Mouse (Mus musculus) monocyte, adult 5-6 weeks (primary cell): ENCODE data around the gene Fam222a. TPM values are rescaled to one million over a fixed set of nuclear protein-coding genes. Genes with fewer than 3 reads are reported as not detected.
A peak's percentile ranks its signal among the peaks of the same experiment; 100 is the strongest.

Source experiments
- ATAC-seq: fragments of 153-309, 156-312 bp; replicated peaks from 2 replicates; pipeline ENCODE4 v1.8.0; 2017; ENCODE audit warnings: mild to moderate bottlenecking; ENCODE audit not compliant: low TSS enrichment, insufficient number of reproducible peaks, severe bottlenecking, poor library complexity, low FRiP score
- total RNA-seq: library from RNA; stranded (forward); fragments of 200-1000, 200-491, 200-594 nt; gene quantifications from 3 replicates; pipeline ENCODE4 v1.2.3, GENCODE M21; 2017

Gene Fam222a
- total RNA-seq, 1 experiment from 2014 or later: not detected

DNA sequence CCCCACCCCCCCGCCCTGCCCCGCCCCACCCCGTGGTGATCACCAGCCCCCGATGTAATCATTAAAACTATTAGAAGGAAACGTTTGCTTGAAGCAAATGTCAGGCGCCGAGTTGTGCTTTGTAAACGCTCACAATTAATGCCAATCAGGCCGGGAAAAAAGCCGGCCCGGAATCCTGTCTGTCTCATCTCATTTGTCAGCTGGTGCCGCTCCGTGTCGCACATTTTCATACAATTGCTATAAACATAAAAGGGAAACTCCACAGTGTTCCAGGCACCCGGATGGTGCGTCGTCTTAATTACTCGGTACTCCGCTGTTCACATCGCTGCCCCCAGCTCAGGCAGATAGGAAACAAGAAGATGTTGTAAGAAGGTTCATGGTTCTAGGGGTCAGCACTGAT, 10.5 kb downstream of the Fam222a start:
- ATAC-seq: no peak

GRCm38 (mm10) chr5:114579714-114580357, 12.0 kb downstream of the Fam222a start:
- ATAC-seq: no peak

DNA sequence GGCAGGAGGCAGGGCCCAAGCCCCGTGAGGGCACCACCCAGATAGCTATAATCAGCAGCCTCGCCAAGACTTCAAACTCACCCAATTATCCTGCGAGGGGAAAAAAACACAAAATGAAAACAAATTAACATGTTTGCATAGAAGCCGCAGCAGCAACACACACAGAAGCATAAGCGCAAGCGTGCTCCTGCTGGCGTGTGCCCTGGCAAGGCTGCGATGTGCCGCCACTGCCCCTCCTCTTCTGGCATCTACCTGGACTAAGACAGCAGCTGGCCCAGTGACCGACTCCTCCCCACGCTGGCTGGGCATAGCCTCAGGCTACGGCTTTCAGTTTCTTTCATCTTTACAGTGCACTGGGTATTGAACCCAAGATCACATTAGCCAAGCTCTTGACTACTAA, 13.7 kb downstream of the Fam222a start:
- no peak for ATAC-seq

- no peak for ATAC-seq
Measured at GRCm38 (mm10) chr5:114583046-114583445, 15.2 kb downstream of the Fam222a start.

DNA sequence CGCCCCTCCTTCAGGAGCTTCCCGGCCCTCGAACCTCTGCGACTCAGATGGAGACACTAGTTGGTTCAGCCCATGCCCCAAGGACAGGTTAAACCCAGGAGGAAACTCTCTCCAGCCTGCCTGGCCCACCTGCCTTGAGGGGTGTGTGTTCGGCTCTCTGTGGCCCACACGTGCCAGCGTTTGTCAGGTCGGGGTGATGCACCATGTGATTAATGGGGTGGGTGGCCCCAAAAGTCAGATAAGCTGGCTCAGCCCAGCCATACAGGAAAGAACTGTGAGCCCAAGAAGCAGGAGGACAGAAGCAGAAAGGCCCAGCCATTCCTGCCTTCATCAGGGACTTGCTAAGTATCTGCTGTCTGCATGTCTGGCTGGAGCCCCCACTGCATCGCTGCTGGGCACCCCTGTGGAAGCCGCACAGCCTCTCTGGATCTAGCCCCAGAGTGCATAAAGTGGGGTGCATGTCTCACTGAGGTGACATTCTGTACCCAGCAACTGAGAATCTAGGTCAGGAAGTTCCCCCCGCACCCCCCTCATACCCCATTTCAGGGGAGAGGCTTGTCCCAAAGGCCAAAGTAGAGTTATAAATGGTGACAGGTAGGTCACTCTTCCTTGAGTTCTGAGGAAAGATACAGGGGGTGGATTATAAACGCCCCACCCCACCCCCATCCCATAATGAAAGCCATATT, 15.8 kb downstream of the Fam222a start:
- ATAC-seq: no peak

- ATAC-seq: no peak
Measured at GRCm38 (mm10) chr5:114584293-114585104, 16.7 kb downstream of the Fam222a start.

DNA sequence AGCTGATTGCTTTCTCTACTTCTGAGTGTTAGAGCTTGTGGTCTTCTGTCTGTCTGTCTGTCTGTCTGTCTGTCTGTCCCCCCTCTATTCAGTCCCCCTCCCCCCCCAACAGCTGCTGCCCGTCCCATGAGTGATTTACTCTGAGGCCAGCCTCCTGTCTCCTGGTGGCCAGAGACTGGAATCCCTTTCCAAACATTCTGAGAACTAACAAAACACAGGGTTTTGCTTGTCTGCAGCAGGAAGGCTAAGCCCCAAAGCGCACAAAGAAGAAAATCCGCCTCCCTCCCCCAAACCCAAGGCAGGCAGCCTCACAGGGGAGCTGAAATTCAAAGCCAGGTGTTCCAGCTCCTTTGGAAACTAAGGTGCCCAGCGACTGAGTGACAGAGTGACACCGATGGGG, 17.9 kb downstream of the Fam222a start:
- ATAC-seq: no peak

DNA sequence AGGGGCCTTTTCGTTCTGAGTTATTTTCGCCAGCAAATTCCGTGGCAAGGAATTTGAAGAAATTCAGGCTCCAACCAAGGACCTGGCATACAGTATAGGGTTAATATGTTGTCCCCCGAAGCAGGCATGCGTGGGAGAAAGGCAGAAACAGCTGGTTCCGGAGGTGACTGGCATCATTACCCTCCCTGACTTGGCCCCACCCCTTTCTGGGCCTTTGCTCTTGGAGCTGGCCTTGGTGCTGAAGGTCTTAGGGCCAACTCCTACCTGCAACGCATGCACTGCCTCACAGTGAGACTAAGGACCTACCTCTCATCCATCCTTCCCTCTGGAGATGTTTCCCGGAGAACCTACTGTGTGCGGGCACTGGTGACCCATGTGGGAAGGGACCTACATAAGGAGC, 20.1 kb downstream of the Fam222a start:
- peak; percentile 33; the same call in 1 of the 2 replicates for ATAC-seq

DNA sequence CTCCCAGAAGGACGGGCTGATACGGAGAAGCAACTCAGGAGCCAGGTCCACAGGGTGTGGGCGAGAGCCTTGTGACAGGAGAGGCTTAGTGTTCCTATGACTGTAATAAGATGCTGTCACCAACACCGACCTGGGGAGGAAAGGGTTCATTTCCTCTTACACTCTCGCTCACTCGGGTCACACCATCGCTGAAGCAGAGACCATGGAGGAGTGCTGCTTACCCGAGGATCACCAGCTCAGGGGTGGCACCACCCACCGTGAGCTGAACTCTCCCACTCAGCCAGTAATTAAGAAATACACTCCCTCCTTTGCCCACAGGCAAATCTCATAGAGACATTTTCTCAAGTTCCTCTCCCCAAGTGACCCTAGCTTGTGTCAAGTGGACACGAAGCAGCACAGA, 20.6 kb downstream of the Fam222a start:
- no peak for ATAC-seq

GRCm38 (mm10) chr5:114589026-114589425, 21.2 kb downstream of the Fam222a start:
- ATAC-seq: no peak

DNA sequence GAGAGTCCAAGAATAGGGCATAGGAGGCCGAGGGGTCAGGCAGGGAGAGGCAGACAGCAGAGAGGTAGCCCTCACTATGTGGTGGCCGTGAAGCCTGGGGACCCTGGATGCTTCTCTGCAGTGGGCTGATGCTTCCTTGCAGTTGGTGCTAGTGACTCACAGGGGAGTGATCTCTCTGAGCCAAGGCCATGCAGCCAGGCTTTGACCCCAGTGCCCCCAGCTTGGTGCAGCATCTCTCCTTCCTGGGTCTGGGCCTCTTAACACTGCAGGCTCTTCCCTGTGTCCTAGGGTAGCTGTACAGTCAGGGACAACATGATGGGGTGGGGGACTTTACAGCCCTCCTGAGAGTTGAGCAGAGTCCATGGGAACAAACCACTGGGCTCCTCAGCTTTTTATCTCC, 21.6 kb downstream of the Fam222a start:
- no peak for ATAC-seq

- no peak for ATAC-seq
Measured at GRCm38 (mm10) chr5:114590043-114590913, 22.5 kb downstream of the Fam222a start.

- ATAC-seq: no peak
Measured at GRCm38 (mm10) chr5:114591151-114591561, 23.3 kb downstream of the Fam222a start.

DNA sequence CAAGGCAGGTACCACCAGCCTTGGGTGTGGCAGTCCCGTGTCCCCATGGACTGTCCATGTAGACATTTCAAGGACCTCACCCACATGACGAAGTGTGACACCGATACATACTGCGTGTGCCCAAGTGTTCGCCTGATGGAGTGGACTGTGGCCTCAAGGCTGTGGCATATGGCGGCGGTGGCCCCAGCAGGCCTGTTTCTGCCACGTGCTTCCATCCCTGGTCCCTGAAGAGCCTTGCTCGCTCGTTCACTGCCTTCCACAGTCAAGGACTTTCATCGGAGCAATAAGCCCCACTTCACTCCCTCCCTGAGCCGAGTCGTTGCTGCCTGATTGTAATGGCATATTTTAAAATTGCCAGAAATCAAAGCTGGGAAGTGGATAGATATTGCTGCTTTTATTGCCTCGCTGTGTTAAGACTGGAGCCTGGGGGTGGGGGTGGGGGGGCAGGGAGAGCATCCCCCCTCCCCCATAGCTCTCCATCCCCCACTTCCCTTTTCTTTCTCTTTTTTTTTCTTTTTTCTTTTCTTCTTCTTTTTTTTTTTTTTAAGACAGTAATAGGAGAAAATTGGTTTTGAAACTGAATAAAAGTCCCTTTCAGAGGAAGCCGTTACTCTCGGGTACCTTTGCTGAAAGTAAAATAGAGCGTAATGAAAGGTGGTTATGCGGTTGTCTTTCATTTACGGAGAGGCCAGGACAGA, 24.8 kb downstream of the Fam222a start:
- no peak for ATAC-seq

GRCm38 (mm10) chr5:114593161-114593821, 25.5 kb downstream of the Fam222a start:
- no peak for ATAC-seq

DNA sequence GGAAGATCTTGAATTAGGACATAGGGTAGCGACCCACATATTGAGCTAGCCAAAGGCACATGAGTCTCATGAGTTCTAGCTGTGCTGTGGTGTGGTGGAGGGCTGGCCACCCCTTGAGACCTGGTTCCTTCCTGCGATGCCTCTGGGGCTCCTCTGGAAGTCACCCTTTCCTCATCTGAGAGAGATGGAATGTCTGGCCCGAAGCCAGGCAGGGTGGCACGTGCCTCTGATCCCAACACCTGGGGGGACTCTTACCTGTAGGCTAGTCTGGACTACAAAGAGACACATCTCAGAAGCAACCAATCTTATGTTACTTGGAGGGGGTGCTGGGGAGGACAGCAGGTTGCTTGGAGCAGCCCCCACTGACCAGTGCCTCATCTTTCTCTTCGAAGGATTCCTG, 26.1 kb downstream of the Fam222a start:
- ATAC-seq: no peak

DNA sequence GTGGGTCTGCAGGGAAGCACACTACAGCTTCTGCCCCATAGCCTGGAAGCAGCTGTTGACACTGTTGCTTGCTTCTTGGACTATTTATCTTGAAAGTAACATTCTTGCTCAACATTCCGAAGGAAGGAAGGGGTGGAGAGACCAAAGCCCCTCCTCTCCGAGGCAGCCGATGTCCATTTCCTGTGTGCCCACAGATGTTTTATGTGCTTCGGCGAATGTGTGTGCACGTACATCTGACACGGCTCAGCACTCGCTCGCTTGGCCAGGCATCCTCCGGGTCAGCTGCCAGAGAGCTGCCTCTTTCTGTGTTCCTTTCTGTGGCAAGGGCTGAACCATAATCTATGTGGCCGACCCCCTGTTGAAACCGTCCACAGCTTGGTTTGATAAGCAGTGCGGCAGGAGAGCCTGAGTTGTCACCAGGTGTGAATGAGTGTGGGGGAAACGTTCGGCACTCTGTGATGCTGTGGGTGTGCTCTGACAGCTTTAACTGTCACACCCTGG, 27.0 kb downstream of the Fam222a start:
- peak; percentile 55 for ATAC-seq

DNA sequence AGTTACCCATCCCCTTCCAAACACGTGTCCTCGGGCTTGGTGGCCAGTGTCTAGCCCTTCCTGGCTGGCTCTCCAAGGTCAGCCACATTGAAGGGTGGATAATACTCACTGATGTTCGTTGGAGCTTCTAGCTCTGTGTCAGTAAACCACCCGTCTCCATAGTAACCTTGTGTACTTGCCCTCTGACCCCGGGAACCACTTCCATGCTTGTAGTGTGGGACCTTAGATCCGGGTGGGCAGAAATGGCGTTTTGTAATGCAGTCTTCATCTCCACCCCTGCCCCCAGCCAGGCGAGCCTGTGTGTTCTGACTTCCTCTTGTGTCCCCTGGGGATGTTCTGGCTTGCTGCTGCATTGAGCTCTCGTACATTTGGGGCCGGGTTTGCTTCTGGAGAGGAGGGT, 28.8 kb downstream of the Fam222a start:
- peak; percentile 45; the same call in 1 of the 2 replicates for ATAC-seq
